Mouse (Mus musculus): Measurements from ENCODE around the gene Syne2.
"Not testable (repeated sequence)": the region's sequence is repeated elsewhere in the genome, so short reads cannot be mapped to it uniquely, and the experiment has no call there.

The Syne2 gene

GRCm38 (mm10) chr12:76095117-76096035 lies 277.4 kb downstream of the Syne2 start:
- DNase-seq (ENCODE audit: low read depth, low spot score), result no peak

DNA sequence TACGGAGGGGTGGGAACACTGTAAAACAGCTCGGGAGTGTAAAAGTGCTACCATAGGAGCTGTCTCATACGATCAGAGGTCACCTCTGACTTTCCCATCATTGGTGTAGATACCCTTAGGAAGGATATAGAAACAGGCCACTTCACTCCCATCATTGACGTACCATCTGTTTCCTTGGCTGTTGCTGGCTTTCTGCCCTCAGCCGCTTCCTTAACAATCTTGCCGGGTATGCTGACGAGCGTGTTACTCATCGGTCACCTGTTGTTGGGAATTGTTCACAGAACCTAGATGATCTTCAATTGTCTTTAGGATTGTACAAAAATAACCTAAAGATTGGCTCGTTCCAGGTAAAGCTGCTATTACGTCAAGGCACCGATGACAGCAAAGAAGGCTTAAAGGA lies 284.7 kb downstream of the Syne2 start:
- DNase-seq (ENCODE audit: low read depth, low spot score), result no peak

GRCm38 (mm10) chr12:76104596-76105351 lies 286.8 kb downstream of the Syne2 start:
- no peak for DNase-seq (ENCODE audit: low read depth, low spot score)

- no peak for DNase-seq (ENCODE audit: low read depth, low spot score)
Measured at GRCm38 (mm10) chr12:76109646-76110405, 291.9 kb downstream of the Syne2 start.

- DNase-seq (ENCODE audit: low read depth, low spot score), result no peak
Measured at GRCm38 (mm10) chr12:76111046-76111445, 293.1 kb downstream of the Syne2 start.

DNA sequence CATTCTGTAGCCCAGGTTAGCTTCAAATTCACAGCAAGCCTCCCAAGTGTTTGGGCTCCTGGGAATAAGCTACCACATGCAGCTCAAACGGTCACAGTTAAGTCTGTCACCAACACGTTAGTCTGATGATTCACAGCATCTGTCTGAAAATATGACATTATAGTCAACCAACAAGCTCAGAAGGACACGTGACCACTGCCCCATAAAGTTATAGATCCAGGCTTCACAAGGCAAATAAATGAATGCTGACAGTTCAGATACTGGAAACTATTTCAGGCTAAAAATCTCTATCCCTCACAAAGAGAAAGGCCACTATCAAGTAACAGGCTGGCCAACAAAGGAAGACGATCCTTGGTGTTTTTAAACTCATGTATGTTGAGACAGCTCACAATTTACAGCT lies 298.6 kb downstream of the Syne2 start:
- DNase-seq (ENCODE audit: low read depth, low spot score), result no peak

- DNase-seq (ENCODE audit: low read depth, low spot score), result peak; percentile 45
Measured at GRCm38 (mm10) chr12:76117632-76118153, 299.8 kb downstream of the Syne2 start.

- DNase-seq (ENCODE audit: low read depth, low spot score), result no peak
Measured at GRCm38 (mm10) chr12:76123223-76123622, 305.3 kb downstream of the Syne2 start.

- DNase-seq (ENCODE audit: low read depth, low spot score), result no peak
Measured at GRCm38 (mm10) chr12:76128306-76128705, 310.4 kb downstream of the Syne2 start.

DNA sequence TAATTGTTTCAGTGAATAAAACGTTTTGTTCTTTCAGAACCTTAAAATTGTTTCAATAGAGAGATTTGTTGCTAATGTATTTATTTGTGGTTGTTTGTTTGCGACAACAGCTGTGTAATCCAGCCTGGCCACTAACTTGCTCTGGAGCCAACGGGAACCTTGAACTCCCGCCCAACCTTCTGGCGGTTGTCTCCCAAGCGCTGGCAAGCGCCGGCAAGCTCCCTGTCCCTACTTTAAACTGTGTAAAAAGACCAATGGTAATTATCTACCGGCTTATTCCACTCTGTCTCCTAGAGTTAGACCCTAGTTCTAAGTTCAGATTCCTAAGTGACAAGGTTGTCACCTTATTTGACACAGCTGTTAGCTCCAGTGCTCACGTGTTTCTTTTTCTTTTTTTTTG lies 310.9 kb downstream of the Syne2 start:
- no peak for DNase-seq (ENCODE audit: low read depth, low spot score)

DNA sequence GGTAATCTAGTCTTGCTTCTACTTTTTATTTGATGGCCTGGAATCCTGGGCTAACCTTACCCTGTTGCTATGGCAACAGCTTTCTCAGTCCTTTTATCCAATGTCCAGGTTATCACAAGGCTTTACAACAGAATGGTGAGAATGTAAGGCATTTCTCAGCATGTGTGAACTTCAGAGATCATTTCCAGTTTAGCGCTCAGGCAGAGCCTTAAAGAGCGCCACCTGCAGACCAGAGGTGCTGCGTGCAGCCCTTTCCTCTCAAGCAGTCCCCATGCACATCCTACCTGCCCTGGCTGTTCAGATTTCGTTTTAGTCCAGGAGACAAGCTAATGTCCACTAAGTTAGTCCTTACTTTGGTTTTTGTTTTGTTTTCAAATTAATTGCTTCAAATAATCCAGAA lies 312.3 kb downstream of the Syne2 start:
- DNase-seq (ENCODE audit: low read depth, low spot score), result no peak

DNA sequence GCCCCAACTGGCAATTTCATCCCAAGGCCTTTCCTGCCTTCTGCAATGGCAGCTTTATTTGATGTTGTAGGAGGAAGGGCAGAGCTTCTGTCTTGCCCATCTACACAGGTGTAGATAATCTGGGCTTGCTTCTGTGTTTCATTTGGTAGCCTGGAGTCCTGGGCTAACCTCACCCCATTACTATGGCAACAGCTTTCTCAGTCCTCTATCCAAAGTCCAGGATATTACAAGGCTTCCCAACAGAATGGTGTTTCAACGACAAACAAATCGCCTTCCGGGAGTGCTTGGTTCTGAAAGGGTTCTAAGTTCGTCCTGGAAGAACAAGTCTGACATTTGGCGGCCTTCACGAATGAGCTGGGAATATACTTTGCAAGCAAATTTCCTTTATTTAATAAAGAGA lies 313.0 kb downstream of the Syne2 start:
- DNase-seq (ENCODE audit: low read depth, low spot score), result no peak

DNA sequence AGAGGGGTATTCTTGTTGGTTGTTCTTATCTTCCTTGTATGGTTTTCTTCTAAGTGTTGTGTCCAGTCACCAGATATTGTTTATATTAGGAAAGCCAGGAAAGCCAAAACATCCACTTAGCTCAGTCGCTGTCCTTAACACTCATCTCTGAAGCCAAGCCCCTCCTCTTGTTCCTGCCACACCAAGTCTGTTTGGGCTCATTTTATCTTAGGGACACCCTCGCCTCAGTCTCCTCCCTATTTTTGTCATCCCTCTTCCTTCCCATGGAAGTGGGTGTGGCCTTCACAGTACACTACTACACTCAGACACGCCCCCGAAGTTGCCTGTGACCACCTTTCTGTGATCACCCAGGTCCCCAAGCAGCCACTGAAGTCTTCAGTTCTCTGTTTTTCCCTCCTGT lies 314.7 kb downstream of the Syne2 start:
- no peak for DNase-seq (ENCODE audit: low read depth, low spot score)

DNA sequence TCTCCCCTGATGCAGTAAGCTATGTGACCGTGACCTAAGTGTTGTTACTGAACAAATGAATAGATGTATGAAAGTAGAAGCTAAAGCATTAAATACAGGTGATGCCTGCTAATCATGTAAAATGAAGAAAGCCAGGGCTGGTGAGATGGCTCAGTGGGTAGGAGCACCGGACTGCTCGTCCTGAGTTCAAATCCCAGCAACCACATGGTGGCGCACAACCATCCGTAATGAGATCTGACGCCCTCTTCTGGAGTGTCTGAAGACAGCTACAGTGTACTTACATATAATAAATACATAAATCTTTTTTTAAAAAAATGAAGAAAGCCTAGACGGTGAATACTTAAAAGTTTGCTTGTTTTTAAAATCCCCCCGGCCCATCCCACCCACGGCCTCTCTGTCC lies 315.1 kb downstream of the Syne2 start:
- not testable (repeated sequence) for DNase-seq (ENCODE audit: low read depth, low spot score)

DNA sequence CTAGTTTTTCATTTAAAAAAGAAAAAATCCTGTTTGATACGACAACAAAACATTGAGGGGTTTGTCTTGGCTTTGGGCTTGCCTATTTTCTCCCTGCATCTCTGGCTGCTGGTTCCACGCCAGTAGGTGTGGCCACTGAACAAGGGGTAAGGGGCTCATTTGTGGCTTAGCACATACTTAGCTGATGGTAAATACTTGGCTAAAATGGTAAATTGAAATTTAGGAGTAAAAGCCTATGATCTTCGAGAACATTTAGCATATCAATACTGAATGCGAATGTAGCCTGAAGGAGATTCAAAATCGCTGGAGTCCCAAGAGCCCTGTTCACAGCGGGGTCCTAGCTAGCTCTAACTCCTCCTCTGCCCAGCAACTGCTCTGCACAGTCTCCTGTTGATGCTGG lies 318.8 kb downstream of the Syne2 start:
- no peak for DNase-seq (ENCODE audit: low read depth, low spot score)

GRCm38 (mm10) chr12:76152389-76152788 lies 334.5 kb downstream of the Syne2 start:
- not testable (repeated sequence) for DNase-seq (ENCODE audit: low read depth, low spot score)

Measured in retina, adult 2 months (tissue).